Mouse (Mus musculus): ENCODE data around the gene Vav2. TPM values are rescaled to one million over a fixed set of nuclear protein-coding genes. Genes with fewer than 3 reads are reported as not detected.

Vav2 gene
- total RNA-seq, 2 experiments from 2014 or later: 3.2 to 4.0 TPM

DNA sequence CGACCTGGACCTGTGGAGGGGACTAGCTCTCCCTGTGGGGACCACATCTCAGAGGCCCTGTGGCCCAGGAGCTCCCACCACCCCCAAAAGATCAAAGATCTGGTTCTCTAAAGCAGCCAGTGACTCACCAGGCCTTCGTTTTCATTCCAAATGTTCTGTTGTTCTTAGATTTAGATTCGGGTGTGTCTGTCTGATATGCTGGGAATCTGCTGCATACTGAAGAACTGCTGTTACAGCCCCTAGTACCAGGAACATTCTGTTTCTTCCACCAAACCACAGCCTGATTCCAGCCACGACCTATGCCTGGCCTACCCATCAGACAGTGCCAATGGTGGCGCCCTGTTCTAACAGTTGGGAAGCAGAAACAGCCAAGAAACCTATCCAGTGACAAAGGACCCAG, 95.3 kb downstream of the Vav2 start:
- intact Hi-C loops (cut with DNase I; ENCODE audit: low total_unique reads): no loop called here

GRCm38 (mm10) chr2:27330446-27330845, 96.4 kb downstream of the Vav2 start:
- intact Hi-C loops (cut with DNase I; ENCODE audit: low total_unique reads): no loop called here
- DNase-seq: no peak

More for the DNA sequence above, 95.3 kb downstream of the Vav2 start:
- no peak for DNase-seq

DNA sequence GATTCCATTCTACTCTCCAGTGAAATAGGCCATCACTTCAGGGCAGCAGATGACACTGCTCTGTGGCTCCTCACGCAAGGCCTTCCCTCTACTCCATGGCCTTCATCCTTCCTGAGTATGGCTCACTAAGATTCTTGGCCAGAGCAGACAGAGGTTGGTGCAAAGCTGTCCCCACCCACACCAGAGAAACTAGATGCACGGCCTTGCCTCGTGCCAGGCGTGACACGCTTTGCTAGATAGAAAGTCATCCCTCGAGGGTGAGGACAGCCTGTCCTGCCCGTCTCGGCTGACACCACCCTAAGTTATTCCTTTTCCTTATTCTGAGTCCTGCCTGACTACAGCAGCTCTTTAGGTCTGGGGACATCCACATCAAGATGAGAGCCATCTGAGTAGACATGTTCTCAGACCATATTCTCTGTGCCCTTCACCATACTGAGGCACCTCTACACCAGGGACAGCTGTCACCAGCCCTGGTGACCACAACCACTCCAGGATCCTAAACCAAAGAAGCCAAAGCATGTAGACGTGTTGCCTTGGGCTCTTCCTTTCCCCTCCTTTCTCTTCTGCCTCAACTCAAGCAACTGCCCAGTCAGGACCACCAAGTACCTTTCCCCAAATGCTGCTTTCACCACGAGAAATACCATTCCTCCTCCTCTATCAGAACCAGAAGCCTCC, 97.3 kb downstream of the Vav2 start:
- intact Hi-C loops (cut with DNase I; ENCODE audit: low total_unique reads): no loop called here
- no peak for DNase-seq

GRCm38 (mm10) chr2:27328613-27329041, 98.2 kb downstream of the Vav2 start:
- DNase-seq: no peak

GRCm38 (mm10) chr2:27327886-27328285, 98.9 kb downstream of the Vav2 start:
- intact Hi-C loops (cut with DNase I; ENCODE audit: low total_unique reads): no loop called here
- no peak for DNase-seq

More at GRCm38 (mm10) chr2:27328613-27329041, 98.2 kb downstream of the Vav2 start:
- intact Hi-C loops (cut with DNase I; ENCODE audit: low total_unique reads): no loop called here

DNA sequence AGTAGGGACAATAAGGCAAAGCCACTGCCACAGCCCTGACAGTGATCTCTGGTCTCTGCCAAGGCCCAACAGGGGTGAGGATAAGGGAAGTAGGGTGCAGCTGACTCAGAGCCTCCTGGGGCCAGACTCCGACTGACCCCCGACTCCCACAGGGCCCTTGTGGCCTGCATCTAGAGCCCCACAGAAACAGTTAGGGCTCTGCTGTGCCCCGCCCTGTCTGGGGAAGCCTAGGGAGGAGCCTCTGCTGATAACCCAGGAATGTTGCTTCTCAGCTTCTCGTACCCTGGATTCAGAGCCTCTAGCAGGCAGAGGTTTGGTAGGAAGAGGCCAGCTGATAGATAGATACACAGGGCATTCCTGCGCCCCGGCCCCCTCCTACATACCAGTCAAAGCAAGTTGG, 99.8 kb downstream of the Vav2 start:
- DNase-seq: no peak
- intact Hi-C loops (cut with DNase I; ENCODE audit: low total_unique reads): no loop called here

- no peak for DNase-seq
- intact Hi-C loops (cut with DNase I; ENCODE audit: low total_unique reads): no loop called here
Observed at GRCm38 (mm10) chr2:27326357-27326756, 100.5 kb downstream of the Vav2 start.

DNA sequence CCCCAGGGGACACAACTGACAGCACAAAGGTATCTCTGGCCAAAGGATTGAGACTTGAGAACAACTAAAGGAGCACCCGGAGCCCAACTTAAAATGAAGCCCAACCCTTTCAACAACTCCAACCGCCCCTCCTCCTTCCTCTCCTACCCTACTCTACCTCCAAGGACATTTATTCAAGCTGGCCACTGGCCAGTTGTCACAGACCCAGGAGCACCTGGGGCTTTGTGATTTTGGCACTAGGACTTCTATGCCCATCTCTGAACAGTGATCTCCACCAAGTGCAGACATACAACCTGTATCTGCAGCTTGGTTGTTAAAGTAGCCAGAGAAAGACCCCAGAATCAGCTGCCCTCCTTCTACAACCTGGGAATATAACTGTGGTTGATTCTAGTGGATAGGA, 102.1 kb downstream of the Vav2 start:
- intact Hi-C loops (cut with DNase I; ENCODE audit: low total_unique reads): no loop called here
- DNase-seq: no peak

DNA sequence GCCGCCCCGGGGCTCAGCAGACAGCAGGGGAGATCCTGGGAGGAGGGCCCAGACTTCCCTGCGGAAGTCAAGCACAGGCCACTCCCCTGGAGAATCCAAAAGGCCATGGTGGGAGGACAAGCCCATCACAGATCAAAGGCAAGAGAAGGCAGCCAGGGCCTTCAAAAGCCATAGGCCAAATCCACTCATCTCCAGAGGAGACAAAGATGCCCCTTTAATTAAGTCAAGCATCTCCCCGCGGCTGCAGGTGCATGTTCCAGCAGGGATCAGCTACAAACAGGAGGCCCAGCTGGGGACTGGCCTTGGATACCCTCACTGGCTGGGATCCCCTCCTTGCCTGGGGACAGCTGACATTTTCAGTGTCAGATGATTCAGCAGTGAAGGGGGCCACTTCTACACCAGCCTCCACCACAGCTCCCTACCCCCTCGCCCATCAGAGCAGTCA, 105.4 kb downstream of the Vav2 start:
- intact Hi-C loops (cut with DNase I; ENCODE audit: low total_unique reads): no loop called here
- DNase-seq: no peak

GRCm38 (mm10) chr2:27320820-27321219, 106.0 kb downstream of the Vav2 start:
- DNase-seq: no peak
- intact Hi-C loops (cut with DNase I; ENCODE audit: low total_unique reads): no loop called here

GRCm38 (mm10) chr2:27318606-27319005, 108.2 kb downstream of the Vav2 start:
- no peak for DNase-seq
- intact Hi-C loops (cut with DNase I; ENCODE audit: low total_unique reads): no loop called here

DNA sequence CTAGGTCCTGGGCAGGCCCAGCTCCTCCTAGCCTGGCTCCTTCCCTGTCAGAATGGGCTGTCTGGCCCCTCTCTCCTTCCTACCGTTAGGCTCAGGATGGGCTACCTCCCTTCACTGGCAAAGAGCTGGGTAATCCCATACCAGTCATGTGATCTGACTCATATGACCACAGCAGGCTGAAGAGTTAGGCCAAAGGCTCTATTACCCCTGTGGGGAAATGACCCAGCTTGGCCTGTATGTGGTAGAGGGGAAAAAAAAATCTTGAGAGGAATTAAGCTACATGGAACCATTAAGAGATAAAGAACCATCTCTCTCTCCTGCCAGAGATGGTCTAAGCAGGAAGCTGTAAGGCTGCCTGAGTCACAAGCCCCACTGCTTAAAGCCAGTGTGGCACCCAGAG, 108.6 kb downstream of the Vav2 start:
- intact Hi-C loops (cut with DNase I; ENCODE audit: low total_unique reads): no loop called here
- DNase-seq: no peak

DNA sequence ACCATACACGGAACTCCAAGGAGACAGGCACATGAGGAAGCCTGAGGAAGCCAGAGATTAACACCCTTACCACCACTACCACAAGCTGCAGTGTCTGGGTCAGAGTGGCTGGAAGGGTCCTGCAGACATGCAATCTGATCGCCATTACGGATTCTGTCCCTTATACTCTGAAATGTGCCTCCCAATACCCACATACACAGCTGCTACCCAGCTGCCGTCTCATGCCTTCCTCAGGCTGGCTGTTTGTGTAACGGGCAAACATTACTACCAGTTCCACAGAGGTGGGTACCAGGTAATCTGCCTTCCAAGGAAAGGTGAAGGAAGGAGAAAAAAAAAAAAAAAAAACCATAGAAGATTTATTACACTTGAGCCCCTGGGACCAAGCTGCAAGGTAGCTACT, 110.7 kb downstream of the Vav2 start:
- intact Hi-C loops (cut with DNase I; ENCODE audit: low total_unique reads): no loop called here

DNA sequence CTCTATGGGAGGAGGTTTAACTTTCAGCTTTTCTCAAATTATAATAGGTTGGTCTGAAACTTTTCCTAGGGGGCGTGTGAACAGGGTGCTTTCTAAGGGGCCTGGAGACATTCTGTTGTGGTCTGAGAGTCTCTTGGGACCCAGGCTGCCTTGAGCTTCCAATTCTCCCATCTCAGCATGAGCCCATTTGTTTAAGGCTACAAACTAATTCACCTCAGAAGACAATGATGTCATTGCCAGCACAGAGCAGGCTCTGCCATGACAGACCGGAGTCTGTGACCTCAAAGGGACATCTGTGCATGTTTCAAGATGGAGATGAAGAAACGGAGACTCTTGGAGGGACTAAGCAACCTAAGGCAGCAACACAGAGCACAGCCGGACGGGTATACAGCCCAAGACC, 112.6 kb downstream of the Vav2 start:
- intact Hi-C loops (cut with DNase I; ENCODE audit: low total_unique reads): no loop called here
- no peak for DNase-seq

More for the DNA sequence above, 110.7 kb downstream of the Vav2 start:
- DNase-seq: no peak

DNA sequence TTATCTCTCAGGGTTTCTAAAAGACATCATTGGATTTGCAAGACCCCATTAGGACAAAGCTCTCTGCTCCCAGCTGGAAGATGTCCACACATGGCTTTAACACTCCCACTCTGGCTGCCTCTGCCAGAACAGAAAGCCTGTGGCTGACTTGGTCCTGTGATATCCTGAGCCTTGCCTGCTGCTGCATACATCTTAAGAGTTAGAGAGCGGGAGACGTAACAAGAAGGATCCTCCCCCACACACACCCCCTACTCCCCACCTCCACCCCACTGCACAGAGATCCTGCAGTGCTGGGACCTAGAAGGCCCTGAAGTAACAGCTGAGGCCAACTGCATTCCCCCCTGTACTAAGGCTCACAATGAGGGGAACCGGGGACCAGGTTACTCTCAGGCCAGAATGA, 114.3 kb downstream of the Vav2 start:
- no peak for DNase-seq
- intact Hi-C loops (cut with DNase I; ENCODE audit: low total_unique reads): no loop called here

DNA sequence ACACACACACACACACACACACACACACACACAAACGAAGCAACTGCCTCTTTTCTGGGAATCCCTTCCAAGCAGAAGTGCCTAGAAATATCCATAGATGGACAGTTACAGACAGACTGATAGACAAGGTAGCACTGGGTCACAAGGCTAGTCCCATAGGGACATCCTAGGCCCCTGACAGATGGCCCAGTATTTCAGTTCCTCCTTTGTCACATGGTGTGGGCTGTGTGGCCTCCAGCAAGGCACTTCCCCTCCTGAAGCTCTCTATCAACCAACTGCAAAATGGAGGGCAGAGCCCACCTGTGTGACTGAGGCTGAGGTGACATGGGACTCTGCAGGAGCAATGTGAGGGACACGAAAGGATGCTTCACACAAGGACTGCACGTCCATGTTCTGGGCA, 115.2 kb downstream of the Vav2 start:
- no peak for DNase-seq
- intact Hi-C loops (cut with DNase I; ENCODE audit: low total_unique reads): no loop called here

DNA sequence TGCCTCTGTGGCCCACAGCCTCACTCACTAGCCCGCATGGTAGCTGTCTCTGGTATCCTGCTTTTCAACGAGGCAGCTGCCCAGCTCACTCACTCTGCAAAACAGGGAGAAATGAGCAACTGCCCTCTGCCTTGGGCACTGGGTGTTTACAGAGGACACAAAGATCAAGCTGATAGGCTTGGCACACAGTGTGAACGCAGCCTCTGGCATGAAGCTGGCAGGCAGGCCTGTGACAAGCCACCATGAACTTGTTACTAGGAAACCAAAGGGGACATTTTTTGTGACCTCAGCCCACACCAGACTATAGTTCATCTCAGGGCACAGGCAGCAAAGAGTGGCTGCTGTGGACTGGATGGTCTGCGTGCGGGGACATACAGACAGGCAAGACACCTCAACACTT, 115.9 kb downstream of the Vav2 start:
- DNase-seq: peak; percentile 33
- intact Hi-C loops (cut with DNase I; ENCODE audit: low total_unique reads): no loop called here

- intact Hi-C loops (cut with DNase I; ENCODE audit: low total_unique reads): no loop called here
- DNase-seq: no peak
Observed at GRCm38 (mm10) chr2:27310221-27310620, 116.6 kb downstream of the Vav2 start.

GRCm38 (mm10) chr2:27306628-27307027, 120.2 kb downstream of the Vav2 start:
- no peak for DNase-seq
- intact Hi-C loops (cut with DNase I; ENCODE audit: low total_unique reads): no loop called here

GRCm38 (mm10) chr2:27304741-27305140, 122.1 kb downstream of the Vav2 start:
- intact Hi-C loops (cut with DNase I; ENCODE audit: low total_unique reads): no loop called here
- DNase-seq: peak; percentile 15

DNA sequence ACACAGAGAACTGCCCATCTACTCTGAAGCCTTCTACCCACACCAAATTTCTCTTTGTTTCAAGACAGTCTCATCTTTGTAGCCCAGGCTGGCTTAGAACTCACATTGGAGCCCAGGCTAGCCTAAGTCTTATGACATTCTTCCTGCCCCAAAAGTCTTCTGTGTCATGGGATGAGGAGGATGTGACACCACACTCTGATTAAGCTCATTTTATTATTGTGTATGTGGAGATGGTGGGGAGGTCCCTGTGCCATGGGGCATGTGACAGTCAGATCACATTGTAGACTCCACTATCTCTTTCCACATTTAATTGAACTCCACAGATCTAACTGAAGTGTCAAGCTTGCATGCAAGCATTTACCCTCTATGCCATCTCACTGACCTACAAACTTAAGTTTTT, 122.8 kb downstream of the Vav2 start:
- intact Hi-C loops (cut with DNase I; ENCODE audit: low total_unique reads): no loop called here
- DNase-seq: no peak

All from gastrocnemius, postnatal 14 days (tissue).